Mouse (Mus musculus) liver, postnatal 0 days (tissue): ENCODE measurements around the gene Triobp.

ENCODE experiments used
- CTCF ChIP-seq: sonication (generic); IDR thresholded peaks from 2 replicates; pipeline ENCODE4 v1.5.1; 2016; ENCODE audit warnings: antibody characterized with exemption, low read depth
- EP300 ChIP-seq: IDR thresholded peaks from 2 replicates; pipeline ENCODE4 v1.6.1; 2016; ENCODE audit warnings: antibody characterized with exemption, low read depth, mild to moderate bottlenecking

- TF ChIP-seq CTCF (no peak), EP300 (no peak)
These were observed 24.1 kb downstream of the Triobp start for GRCm38 (mm10) chr15:78971626-78972025.
